Mouse (Mus musculus) CD4-positive, CD25-positive, alpha-beta regulatory T cell, adult 4 months (primary cell): ENCODE results near the gene Umad1. TPM values are rescaled to one million over a fixed set of nuclear protein-coding genes. Genes with fewer than 3 reads are reported as not detected.

Experiments
- ATAC-seq: one replicate; pipeline ENCODE4 v1.8.0; 2017
- polyA plus RNA-seq, 2 experiments: library from polyadenylated mRNA; unstranded; fragments of 100-300 nt; shearing (Covaris generic); gene quantifications; one replicate each; pipeline ENCODE4 v1.2.1; 2017

Umad1 gene
- polyA plus RNA-seq, 2 experiments from 2014 or later: 13.8 to 14.3 TPM

DNA sequence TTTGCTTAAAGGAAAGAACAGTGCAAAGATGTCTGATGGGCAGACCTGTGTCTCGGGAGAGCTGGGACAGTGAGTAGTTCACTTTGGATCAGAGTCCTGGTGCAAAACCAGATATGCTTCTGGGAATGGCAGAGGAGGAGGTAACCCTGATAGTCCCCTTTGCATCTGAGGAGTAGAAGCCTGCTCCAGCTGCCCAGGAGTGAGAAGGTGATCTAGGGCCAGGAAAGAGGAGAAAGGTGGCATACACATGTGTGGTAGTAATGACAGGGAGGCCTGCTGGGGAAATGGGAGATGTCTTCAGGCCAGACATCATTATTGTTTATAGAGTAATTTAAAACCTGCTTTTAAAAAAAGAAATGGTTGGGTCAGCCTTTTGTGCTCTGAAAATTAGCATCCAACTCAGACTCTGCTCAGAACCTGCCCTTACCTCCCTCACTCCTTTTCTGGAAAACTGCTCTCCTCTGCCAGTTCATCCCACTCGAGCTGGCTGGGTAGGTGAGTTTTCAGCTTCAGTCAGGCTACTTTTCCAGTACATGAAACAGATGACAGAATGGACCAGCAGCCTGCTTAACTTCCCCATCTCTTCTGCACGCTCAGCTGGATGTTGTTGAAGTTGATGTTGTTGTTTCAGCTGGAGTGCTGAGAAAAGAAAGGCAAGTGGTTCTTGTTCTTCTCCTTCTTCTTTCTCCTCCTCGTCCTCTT lies 160.5 kb downstream of the Umad1 start:
- no peak for ATAC-seq

DNA sequence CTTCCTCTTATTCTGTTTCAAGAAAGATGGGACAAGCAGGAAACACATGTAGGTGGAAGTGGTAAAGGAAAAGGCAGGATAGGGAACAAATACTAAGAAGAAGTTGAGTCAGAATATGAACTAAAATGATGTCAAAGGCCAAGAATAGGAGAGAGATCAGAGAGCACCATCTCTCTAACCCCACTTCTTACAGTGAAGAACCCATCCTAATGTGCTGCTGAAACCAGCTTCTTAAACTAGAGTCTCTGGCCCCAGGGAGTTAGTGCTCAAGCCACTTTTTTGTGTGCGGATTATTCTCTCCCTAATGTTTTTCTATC lies 161.1 kb downstream of the Umad1 start:
- ATAC-seq: no peak

GRCm38 (mm10) chr6:8421421-8421820 lies 162.3 kb downstream of the Umad1 start:
- ATAC-seq: no peak

GRCm38 (mm10) chr6:8421959-8422581 lies 163.0 kb downstream of the Umad1 start:
- no peak for ATAC-seq

DNA sequence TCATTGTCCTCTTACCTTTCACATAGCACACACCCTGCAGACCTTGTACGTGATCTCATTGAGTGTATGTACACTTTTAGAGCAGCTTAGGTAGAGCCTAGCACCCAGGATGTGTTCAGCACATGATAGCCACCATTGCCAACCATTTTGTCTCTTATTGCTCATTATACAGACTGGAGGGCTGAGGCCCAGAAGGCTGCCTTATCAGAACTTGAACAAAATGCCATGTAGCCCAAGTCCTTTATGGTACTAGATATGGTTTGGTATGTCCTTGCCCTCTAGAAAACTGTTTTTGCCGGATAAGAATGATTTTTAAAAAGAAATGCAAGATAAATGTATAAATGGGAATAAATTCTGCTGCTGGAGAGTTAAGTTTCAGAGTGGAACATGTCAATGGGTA lies 164.1 kb downstream of the Umad1 start:
- no peak for ATAC-seq

DNA sequence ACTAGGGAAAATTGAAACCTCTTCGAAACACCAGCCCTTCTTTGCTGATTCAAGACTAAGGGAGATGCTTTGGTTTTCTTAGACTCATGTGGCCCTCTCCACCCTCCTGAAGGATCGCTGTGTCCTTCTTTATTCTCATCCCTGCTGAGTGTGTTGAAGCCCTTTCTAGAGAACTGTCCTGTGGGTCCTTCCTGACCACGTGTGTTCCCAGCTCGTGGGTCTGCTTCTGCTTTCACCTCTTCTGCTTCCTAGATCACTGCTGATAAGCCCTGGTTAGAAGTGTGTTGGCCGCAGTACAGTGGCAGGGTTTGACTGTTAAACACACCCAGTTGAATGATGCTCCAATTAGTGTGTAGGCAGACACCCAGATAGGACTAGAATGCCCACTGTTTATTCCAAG lies 168.6 kb downstream of the Umad1 start:
- no peak for ATAC-seq

DNA sequence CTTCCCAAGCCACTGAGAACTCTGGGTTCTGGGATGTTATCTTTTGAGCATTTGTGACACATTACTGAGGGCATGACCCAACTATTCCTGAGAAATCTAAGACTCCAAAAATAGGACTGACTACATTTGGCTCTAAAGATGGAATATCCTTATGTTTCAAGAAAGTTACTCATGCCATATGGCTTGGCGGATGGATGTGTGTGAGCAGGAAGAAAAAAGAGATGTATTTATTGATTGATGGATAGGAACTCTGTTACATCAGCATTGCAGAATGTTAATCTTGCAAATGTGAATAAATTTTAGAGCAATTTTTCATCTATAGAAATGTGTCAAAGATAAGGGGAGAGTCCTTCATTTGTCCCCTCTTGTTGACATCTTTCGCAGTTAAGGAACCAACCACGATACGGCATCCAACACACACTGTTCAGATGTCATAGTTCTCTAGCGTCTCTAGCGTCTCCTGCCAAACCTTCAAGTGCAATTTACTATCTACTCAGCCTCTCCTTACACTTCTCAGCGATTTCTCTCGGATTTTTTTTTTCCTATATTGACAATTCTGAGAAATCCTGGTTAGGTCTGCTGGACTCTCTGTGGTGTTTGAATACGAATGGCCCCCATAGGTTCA lies 171.6 kb downstream of the Umad1 start:
- ATAC-seq: no peak

- ATAC-seq: no peak
Measured at GRCm38 (mm10) chr6:8433179-8433578, 174.1 kb downstream of the Umad1 start.

GRCm38 (mm10) chr6:8437937-8438336 lies 178.8 kb downstream of the Umad1 start:
- ATAC-seq: no peak

DNA sequence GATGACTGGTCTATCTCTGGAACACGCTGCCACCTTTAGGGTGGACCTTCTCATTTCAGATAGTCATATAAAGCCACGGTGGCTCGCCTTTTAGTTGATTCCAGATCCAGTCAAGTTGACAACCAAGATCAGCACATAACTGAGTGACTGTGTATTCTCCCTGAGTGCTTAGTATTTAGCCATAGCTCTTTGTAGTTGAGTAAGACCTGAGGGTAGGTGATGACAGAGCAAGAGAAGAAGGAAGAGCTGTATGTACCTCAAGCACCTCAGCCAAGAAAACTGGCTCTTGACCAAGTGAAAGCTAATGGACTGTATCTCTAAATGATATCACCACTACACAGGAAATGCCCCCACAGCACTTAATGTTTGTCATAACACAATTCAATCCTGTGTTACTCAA lies 182.7 kb downstream of the Umad1 start:
- ATAC-seq: no peak

DNA sequence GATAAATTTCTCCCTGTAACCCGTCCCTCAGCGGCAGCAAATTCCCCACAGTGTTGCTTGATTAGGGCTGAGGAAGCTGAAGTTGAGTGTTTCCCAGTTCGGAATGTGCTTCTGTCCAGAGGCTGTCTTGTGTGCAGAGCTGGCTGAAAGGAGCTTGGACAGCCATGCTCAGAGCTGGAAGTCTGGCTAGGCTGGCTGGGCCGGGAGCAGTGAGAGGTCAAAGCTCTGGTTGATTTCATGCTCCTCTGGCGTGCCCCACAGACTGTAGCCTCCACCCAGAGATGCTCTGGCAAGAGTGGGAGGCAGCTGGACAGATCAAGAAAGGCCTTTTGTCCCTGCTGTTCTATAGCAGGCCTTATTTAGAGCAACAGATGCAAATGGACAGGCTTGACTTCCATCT lies 187.7 kb downstream of the Umad1 start:
- no peak for ATAC-seq

DNA sequence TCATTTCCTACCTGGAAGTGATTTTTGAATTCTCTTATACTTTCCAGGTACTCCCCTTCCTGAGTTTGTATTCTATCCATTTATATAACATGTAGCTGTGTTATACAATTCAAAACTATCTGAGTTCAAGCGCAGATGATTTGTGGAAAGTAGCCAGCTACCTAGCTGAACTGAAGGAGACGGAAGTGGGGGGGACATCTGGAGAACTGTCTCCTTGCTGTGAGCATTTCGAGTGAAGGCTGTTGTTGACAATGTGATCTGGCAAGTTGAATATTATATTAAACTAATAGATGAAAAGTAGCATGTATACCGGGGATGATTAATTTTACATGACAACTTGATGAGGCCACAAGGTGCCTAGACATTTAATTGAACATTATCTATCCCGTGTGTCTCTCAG lies 196.5 kb downstream of the Umad1 start:
- no peak for ATAC-seq

- no peak for ATAC-seq
Measured at GRCm38 (mm10) chr6:8458596-8458995, 199.5 kb downstream of the Umad1 start.

GRCm38 (mm10) chr6:8462447-8462846 lies 203.4 kb downstream of the Umad1 start:
- no peak for ATAC-seq

DNA sequence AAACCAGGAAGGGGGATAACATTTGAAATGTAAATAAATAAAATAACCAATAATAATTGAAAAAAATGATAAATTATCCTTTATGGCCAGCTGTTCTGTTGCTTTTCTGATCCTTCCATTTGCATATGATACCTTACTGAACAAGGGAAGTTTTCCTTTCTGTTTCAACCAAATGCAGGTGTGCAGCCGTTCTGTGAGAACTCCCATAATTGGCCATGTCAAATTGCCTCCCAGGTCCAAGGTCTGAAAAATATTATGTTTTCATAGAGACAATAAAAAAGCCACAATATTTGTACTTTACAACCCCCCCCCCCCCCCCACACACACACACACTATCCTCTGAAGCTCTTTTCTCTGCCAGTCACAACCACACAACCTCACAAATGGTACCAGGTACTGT lies 206.3 kb downstream of the Umad1 start:
- no peak for ATAC-seq

DNA sequence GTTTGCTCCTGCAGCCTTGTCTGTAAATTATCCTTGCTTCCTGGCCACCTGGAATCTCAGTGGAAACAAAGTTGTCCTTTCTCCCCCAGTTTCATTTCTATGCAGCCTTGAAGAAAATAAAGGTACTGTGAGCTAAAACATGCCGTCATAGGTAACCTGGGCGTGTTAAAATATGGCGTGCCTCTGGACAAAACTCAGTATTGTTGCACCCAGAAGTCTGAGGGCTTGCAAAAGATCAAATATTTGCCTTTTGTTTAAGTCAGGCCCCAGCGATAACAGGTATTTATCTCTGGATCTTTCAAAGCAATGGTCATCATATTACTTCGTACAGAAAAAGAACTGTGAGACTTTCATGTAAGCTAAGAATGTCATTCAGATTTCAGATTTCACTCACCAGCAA lies 206.9 kb downstream of the Umad1 start:
- no peak for ATAC-seq

DNA sequence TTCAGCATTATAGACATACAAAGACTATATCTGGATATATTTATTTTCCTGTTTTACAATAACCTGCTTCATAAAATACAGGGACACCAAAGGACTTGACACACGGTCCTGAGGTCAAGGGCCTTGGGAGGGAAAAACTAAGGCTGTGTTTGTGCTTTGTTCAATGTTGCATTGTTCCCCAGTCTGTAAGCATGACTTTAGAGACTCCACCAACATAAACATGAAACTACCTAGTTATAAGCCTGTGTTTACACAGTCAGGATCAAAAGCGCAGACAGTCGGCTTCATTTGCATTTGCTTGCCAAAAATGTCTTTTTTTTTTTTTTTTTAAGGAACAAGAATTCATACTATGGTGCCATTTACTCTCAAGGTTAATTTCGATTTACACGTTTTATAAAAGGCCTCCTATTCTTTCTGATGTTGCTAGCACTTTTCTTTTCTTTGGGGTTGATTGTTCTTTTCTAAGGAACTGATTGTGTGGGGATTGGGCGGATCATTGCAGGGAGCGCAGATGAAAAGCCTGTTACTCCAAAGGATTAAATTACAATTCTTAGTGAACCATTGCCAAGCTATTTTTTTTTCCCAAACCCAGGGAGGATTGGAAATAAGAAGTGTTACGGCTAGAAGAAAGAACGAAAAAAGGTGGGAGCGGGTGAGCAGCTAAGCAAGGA lies 208.7 kb downstream of the Umad1 start:
- no peak for ATAC-seq

- no peak for ATAC-seq
Measured at GRCm38 (mm10) chr6:8469918-8470317, 210.8 kb downstream of the Umad1 start.

GRCm38 (mm10) chr6:8472125-8472524 lies 213.0 kb downstream of the Umad1 start:
- ATAC-seq: no peak

DNA sequence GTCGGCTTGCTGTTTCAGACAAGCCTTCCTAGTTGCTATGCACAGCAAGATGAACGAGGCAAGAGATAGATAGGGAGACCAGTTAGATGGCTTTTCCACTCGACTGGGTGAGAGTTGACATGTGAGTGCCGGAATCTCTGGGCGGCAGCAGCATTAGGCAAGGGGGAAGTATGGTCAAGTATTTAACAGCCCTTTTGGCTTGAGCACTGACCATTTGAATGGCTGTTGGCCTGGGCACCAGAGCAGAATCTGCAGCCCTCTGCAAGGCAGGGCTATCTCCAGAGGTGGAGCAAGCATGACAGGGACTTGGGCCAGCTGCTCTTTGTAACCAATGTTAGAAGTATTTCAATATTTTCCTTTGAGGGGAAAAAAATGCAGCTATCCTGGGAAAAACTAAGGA lies 213.8 kb downstream of the Umad1 start:
- no peak for ATAC-seq

DNA sequence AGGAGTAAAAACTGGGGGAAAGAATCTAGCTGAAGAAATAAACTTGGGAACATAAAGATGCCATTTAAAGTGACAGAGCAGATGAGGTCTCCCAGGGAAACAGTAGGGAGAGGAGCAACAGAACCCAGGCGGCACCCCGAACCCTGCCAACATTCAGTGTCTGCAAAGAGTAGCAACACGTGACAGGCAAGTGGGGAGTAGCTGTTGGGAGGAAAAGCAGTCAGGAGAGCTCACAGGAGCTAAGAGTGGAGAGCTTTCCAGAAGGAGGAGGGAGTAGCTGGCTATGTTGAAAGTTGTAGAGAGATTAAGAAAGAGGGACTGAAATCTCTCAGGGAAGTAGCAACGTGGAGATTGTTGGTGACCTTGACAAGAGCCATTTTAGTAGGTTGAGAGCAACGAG lies 214.4 kb downstream of the Umad1 start:
- no peak for ATAC-seq

DNA sequence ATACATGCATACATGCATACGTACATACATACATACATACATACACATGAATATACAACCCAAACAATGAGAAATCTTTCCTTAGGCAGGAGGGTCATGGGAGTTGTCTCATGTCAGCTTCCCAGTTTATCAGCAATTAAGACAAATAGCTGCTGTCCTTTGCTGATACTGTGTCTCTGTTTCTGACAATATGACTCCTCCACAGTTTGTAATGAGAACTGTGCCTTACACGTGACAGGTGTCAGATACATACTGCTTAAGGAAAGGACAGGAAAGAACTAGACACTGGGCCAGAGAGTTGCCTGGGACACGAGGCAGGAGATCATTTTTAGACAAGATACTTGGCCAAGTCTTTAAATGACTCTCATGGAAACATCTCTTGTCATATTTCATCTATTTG lies 215.2 kb downstream of the Umad1 start:
- ATAC-seq: no peak

- no peak for ATAC-seq
Measured at GRCm38 (mm10) chr6:8474820-8475219, 215.7 kb downstream of the Umad1 start.

GRCm38 (mm10) chr6:8479176-8479575 lies 220.1 kb downstream of the Umad1 start:
- no peak for ATAC-seq
